ENCODE assay signal across 10 mouse cellular contexts in the genomic region with DNA sequence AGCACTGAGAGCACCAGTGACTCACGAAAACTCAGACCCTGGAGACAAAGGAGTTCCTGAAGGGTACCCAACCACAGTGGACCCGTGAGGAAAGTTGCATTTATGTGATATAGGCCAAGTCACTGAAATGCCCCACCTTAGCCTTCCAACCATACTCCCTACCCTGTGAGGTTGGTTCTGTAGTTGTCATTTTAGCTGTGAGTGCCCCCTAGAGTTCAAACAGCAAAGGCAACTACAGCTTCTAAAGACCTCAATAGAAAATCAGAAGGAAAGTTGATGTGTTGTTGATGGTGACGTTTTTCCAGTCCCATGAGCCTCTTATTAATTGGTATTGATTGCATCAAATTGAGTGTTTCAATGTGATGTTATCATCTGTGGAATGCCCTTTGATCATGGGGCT. TPM values are rescaled to one million over a fixed set of nuclear protein-coding genes. Genes with fewer than 3 reads are reported as not detected.
DNase-seq lines count a peak whose midpoint lies in the region; ATAC-seq and TF ChIP-seq lines count a peak whose summit lies in the region.
"Had no signal": no experiment of that assay in that cellular context is flagged by ENCODE, and none has a peak within 500 bp of the region (broad histone marks: within the 10 kb centered on the region; RNA-seq: fewer than 3 reads in every experiment).

No protein-coding gene starts in this region.

- 74% methylated on average over 3 of the region's 3 CpGs for WGBS in thymus, adult 2 months

- H3K27me3 ChIP-seq in thymus, adult 2 months (ENCODE audit: control insufficient read depth, insufficient read depth, low read length): no peaks in the 10 kb centered on the region

- no peak overlapping the region for H3K4me3 ChIP-seq in thymus, adult 2 months (ENCODE audit: control insufficient read depth, insufficient read depth, low read length)

- DNase-seq in heart, adult 18-20 months: peak; percentile 8 to 24
- DNase-seq in heart, postnatal 25 days (ENCODE audit: low spot score): no peak
- peak; percentile 49 for DNase-seq in thymus, adult 2 months
- DNase-seq in thymus, adult 18-20 months: no peak
- DNase-seq in left cerebral cortex, adult 18-20 months (ENCODE audit: low spot score in 2 of 2): no peak
- no peak for DNase-seq in layer of hippocampus, adult 9-10 months (ENCODE audit: low spot score)

- intact Hi-C loops in heart, postnatal 25 days (cut with DNase I): no loop called here

- no peaks in the 10 kb centered on the region for H3K4me1 ChIP-seq in thymus, adult 2 months (replicated peaks; ENCODE audit: control insufficient read depth, insufficient read depth, low read length)

- peak; percentile 32 to 46; a peak in 1 of 4 replicates for ATAC-seq in hematopoietic stem cell, adult 5-6 weeks (replicated peaks in 1 of 2; ENCODE audit: insufficient read depth in 1 of 2, low FRiP score in 2 of 2, low TSS enrichment in 1 of 2, low read depth in 1 of 2, poor library complexity in 2 of 2, severe bottlenecking in 2 of 2)
- no peak for ATAC-seq in monocyte, adult 5-6 weeks (replicated peaks; ENCODE audit: insufficient number of reproducible peaks, low FRiP score, low TSS enrichment, poor library complexity, severe bottlenecking)

- H3K36me3 ChIP-seq in thymus, adult 2 months (ENCODE audit: control insufficient read depth, insufficient read depth, low read length): peaks cover 17% of the 10 kb centered on the region

- no peak overlapping the region for H3K27ac ChIP-seq in thymus, adult 2 months (ENCODE audit: control insufficient read depth, insufficient read depth, low read length)

- TF ChIP-seq CTCF in thymus, adult 2 months (IDR thresholded peaks at IDR 0.05; ENCODE audit: borderline replicate concordance, control insufficient read depth, extremely low read depth, insufficient read depth, low read length, poor library complexity): no peak

- TF ChIP-seq POLR2A in thymus, adult 2 months (IDR thresholded peaks at IDR 0.05; ENCODE audit: control insufficient read depth, extremely low read depth, insufficient read depth, low read length, poor library complexity): no peak

RNA-seq across cellular contexts. Expression of a gene that starts 39.8 kb away (rescaled TPM):
- total RNA-seq in heart, adult 18-20 months (2021): 1 to 10 TPM; 2.0 to 2.1 TPM
- 1 to 10 TPM; 2.3 to 4.0 TPM for total RNA-seq in heart, postnatal 25 days (2021)
- 2.7 and 3.0 TPM in 2 replicates for polyA plus RNA-seq in thymus, adult 2 months (2012; rRNA removed)
- 25.6 and 32.5 TPM in 2 replicates for total RNA-seq in hematopoietic stem cell, adult 5-6 weeks (2017)
- total RNA-seq in monocyte, adult 5-6 weeks (2017): 3.3 to 5.2 TPM (median 3.9 TPM) in 3 replicates
- under 1 TPM; 0.40 to 0.66 TPM for total RNA-seq in left cerebral cortex, adult 18-20 months (2021)

RNA-seq across cellular contexts. Expression of a gene that starts 55.6 kb away (rescaled TPM):
- total RNA-seq in heart, adult 18-20 months (2021): not detected
- total RNA-seq in heart, postnatal 25 days (2021): under 1 TPM; 0.08 to 0.11 TPM
- polyA plus RNA-seq in thymus, adult 2 months (2012; rRNA removed): not detected in 2 replicates
- total RNA-seq in hematopoietic stem cell, adult 5-6 weeks (2017): not detected in 2 replicates
- total RNA-seq in monocyte, adult 5-6 weeks (2017): 0.29 to 0.86 TPM (median 0.43 TPM) in 3 replicates
- under 1 TPM in 1 of 2 experiments, not detected in 1; 0.09 TPM for total RNA-seq in left cerebral cortex, adult 18-20 months (2021)
- total RNA-seq: adrenal gland, postnatal 36 days had no signal
- polyA plus RNA-seq: frontal cortex, adult 2 months had no signal

RNA-seq across cellular contexts. Expression of a gene that starts 56.0 kb away (rescaled TPM):
- total RNA-seq in heart, adult 18-20 months (2021): under 1 TPM; 0.08 to 0.10 TPM
- total RNA-seq in heart, postnatal 25 days (2021): under 1 TPM; 0.10 to 0.31 TPM
- polyA plus RNA-seq in thymus, adult 2 months (2012; rRNA removed): 1.6 and 1.8 TPM in 2 replicates
- 13.2 and 31.0 TPM in 2 replicates for total RNA-seq in hematopoietic stem cell, adult 5-6 weeks (2017)
- total RNA-seq in monocyte, adult 5-6 weeks (2017): 1.9 to 3.6 TPM (median 2.7 TPM) in 3 replicates
- total RNA-seq in left cerebral cortex, adult 18-20 months (2021): not detected

Comparison
In these comparisons a context has a peak if more than half of its experiments do, and no peak if none do; other contexts are left out.
1. DNase-seq: peak in heart, adult 18-20 months (2 of 2) and thymus, adult 2 months (single experiment); none in heart, postnatal 25 days (single experiment), thymus, adult 18-20 months (0 of 2), left cerebral cortex, adult 18-20 months (0 of 2) and layer of hippocampus, adult 9-10 months (single experiment).